Mouse (Mus musculus): ENCODE data around the gene Cnn1.
"Not testable (repeated sequence)": the region's sequence is repeated elsewhere in the genome, so short reads cannot be mapped to it uniquely, and the experiment has no call there.

Gene Cnn1

GRCm38 (mm10) chr9:22131226-22131981 is 32.4 kb downstream of the Cnn1 start:
- no peak for DNase-seq

GRCm38 (mm10) chr9:22132220-22132619 is 33.2 kb downstream of the Cnn1 start:
- no peak for DNase-seq

DNA sequence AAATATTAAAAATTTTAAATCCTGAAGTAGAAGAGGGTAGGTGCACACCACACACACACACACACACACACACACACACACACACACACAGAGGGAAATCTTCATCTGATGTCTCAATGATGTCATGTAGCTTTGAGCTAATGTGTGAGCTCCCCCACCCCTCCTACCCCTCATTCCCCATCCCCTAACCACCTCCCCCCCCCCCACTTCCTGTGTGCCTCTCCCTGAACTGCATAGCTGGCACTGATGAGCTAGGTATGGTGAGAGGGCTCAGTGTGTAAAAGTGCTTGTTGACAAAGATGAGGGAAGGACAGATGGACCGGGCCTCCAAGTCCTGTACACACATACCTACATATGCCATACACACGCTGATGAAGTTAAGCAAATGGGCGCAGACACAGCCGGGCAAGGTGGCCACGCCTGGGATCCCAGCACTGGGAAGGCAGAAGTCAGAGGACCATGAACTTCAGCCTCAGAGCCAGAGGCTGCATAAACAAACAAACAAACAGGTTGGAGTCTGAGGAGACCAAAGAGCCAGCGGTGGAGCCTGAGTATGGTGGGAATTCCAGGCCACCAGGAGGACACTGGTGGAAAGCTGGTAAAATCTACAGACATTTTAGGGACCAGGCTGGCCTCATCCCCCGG is 35.4 kb downstream of the Cnn1 start:
- no peak for DNase-seq

DNA sequence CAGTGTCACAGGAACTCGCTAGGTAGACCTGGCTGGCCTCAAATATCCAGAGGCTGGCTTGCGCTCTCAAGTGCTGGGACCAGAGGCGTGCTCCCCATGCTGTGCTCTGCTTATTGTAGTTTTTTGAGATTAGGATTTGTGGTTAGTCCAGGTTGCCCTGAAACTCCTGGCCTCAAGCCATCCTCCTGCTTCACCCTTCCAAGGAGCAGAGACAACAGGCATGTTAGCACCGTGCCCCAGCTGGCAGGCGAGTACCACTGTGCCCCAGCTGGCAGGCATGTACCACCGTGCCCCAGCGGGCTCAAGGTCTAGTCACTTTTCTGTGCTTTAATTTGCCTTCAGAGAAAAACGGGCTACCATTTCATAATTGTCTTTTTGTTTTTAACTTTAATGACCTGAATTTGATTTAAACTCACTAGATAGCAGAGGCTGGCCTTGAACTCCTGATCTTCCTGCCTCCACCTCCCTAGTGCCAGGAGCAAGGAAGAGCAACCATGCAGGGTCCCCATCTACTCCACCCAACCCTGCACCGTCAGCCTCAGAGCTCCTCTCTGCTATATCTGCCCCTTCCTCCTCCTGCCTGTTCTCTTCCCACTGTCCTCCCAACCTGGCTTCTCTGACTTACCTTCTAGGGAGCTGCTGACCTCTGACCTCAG is 36.1 kb downstream of the Cnn1 start:
- DNase-seq: no peak

- DNase-seq: no peak
These were observed 36.8 kb downstream of the Cnn1 start, which contains the start of gene Acp5 for GRCm38 (mm10) chr9:22135644-22136390. TSS of gene Acp5 (minus strand) at chr9:22135711.

DNA sequence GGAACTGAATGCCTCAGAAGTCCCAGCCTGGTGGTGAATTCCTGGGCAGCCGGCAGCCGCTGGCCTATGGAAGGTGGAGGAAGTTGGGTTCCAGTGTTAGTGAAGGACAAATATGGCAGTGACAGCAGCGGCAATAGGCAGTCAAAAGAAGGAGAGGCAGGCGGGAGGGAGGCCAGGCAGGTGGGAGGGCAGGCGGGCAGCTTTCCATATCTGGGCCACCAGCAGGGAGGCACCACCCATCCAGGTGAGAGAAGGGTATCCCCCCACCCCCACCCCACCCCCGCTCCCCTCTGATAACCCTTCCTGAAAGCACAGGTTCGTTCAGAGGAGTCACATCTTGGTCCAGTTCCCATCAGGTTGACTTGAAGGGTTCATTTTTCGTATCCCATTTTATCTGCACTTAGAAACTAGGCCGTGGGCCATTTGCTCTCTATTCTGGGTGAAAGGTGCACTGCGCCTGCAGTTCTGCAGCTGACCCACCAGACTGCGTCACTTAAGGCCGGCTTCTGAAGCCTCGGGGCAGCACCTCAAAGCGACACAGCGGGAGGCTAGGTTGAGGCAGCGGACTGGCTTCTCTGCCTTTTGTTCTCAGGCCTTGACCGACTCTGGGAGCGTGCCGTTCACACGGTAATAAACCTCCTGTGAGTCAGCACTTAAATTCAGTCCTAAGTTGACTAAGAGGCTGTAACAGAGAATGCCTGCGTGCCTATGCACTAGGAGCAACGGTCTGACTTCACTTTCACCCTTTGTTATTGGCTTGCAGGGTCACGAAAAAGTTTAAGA is 37.9 kb downstream of the Cnn1 start:
- DNase-seq: no peak

GRCm38 (mm10) chr9:22138480-22138879 is 39.5 kb downstream of the Cnn1 start:
- peak; percentile 55 for DNase-seq

GRCm38 (mm10) chr9:22139746-22140145 is 40.7 kb downstream of the Cnn1 start:
- DNase-seq: peak; percentile 81

GRCm38 (mm10) chr9:22143108-22144037 is 44.4 kb downstream of the Cnn1 start:
- DNase-seq: peak; percentile 92

GRCm38 (mm10) chr9:22144304-22144965 is 45.4 kb downstream of the Cnn1 start:
- no peak for DNase-seq

DNA sequence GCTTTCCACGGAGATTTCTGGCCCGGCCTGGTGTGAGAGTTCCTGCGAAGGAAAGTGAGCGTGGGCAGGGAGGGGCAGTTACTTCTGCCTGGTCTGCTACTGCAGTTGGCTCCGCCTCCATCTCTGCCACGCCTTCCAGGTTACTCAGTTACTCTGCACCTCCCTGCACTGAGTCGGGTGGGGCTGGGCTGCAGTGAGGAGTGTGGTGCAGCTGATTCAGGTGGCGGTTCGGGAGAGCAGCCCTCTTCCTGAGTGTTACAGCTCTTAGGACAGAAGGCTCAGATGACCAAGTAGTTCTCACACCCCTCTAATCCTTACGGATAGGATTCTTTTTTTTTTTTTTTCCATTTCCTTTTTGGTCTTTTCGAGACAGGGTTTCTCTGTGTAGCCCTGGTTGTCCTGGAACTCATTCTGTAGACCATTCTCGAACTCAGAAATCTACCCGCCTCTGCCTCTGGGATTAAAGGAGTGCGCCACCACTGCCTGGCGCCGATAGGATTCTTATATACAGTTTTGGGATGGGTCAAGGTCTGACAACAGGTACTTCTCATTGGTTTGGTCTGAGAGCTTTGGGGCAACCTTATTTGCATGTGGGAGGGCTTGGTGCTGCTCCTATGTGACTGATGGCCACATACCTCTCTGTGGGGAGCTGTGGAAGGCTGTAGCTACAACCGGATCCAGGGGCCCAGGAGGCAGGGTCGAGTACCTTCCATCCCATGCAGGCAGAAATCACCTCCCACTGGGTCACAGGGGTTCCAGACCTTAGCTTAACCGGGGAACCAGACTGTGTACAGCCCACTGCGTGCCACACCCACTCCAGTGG is 50.6 kb downstream of the Cnn1 start:
- DNase-seq: no peak

DNA sequence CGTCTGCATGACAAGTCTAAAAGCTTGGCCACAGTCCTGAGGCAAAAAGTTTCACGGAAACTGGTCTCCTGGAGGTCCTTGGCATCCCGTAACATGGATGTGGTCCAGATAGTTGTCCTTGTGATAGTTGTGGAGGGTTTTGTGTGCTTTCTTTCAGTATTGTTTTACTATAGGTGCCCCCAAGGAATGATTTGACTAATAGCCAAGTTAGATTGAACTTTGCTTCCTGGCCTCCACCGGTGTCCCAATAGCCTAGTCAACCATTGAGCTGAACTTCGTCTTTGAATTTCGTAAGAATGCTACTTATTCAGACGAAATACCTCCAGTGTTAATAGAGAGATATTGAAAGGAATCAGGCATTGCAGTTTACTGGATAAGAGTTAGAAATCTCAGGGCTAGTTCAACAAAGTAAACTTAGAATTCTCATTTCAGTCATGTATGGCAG is 51.3 kb downstream of the Cnn1 start:
- not testable (repeated sequence) for DNase-seq

DNA sequence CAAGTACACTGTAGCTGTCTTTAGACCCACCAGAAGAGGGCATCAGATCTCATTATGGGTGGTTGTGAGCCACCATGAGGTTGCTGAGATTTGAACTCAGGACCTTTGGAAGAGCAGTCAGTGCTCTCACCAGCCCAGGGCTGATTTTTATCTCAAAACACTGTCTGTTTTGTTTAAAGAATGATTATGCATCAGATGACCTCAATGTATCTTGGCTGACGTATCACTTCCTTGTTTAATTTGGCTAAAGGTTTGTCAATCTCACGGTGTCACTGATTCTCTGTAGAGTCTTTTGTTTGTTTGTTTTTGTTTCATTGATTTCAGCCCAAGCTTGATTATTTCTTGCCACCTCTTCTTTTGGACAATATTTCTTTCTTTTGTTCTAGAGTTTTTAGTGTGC is 51.9 kb downstream of the Cnn1 start:
- DNase-seq: no peak

- no peak for DNase-seq
These were observed 54.8 kb downstream of the Cnn1 start for GRCm38 (mm10) chr9:22153810-22154209.

DNA sequence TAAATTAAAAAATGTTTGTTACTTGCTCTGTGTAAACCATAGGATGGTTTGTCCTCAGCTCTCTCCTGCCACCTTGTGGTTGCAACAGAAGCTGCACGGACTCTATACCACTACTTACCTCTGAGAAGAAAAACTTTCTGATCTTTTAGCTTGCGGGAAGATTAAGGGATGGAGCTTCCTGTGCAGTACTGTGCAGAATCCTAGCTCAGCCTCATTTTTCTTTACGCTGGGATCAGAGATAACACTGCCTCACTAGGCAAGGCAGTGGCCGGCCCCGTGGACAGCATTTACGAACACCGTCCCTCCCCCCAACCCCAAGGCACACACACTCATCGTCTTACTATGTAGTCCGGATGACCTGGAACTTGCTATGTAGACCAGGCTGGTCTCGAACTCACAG is 56.6 kb downstream of the Cnn1 start:
- peak; percentile 82 for DNase-seq

- DNase-seq: peak; percentile 99
These were observed 57.7 kb downstream of the Cnn1 start, which contains the start of gene Pigyl for GRCm38 (mm10) chr9:22156497-22157245. TSS of gene Pigyl (plus strand) at chr9:22156846.

DNA sequence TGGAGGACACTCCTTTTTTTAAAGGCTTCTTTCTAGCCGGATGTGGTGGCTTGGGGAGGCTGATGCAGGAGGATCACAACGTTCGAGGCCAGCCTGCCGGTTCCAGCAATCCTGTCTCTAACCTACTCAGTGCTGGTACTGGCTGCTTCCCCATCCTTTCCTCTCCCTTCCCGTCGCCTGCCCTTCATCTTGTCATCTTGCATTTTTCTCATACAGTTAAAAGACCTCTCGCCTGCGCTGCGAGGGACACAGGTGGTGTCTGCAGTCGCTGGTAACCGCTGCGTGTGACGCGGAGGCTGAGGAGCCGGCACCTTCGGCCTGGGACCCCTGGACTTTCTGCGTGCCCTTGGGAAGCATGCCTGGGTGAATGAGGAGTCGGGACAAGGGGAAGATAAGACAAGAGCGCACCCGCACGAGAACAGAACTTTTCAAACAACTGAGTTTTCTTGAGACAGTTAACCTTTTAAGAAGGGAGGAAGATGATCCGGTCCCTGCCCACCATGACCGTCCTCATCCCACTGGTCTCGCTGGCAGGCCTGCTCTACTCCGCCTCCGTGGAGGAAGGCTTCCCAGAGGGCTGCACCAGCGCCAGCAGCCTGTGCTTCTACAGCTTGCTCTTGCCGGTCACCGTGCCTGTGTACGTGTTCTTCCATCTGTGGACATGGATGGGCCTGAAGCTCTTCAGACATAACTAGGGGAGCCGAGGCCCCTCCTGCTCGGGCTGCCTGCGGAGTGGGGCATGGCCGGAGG is 58.7 kb downstream of the Cnn1 start:
- peak; percentile 58 for DNase-seq

Data from cerebellum, adult 9-10 months (tissue).